In the genomic region with DNA sequence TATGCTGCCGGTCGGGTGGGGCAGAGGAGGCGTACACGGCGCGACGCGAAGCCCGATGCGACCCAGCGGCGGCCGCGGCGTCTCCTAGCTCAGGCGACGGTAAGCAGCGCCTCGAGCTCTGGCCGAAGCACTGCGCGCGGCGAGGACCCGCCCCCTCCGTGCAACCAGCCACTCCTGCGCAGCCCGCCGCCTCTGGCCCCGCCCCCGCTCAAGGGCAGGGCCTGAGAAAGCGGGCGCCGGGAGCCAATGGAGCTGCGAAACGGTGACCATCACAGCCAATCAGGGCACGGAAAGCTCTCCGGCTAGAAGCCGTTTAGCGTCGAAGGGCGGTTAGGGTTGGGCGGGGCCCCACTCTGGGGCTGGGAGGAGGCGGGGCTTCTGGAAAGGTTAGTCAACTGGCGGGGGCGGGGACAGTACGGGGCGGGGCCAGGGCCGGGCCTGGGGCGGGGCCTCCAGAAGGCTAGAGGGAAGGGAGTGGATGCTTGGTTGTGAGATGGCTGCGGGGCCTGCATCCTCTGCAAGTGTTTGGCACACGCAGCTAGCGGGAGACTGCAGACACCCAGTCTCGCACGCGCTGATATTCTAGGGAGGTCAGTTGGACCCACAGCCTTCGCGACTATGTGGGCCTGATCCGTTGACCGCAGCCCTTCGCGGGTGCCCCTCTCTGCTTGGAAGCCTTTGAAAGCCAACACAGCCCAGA, we compare ENCODE assay signal across 8 mouse cellular contexts. TPM values are rescaled to one million over a fixed set of nuclear protein-coding genes. Genes with fewer than 3 reads are reported as not detected.
A peak's percentile ranks its signal among the peaks of the same experiment; 100 is the strongest.
DNase-seq lines count a peak whose midpoint lies in the region.

A gene (minus strand): TSS at position 98 of the 700 bp plus-strand sequence.

- peaks cover 13% of the 10 kb centered on the region for H3K4me1 ChIP-seq in megakaryocyte, embryonic 14.5 days

- H3K36me3 ChIP-seq in megakaryocyte, embryonic 14.5 days (replicated peaks; ENCODE audit: low read length) = no peaks in the 10 kb centered on the region

- peaks cover 52% of the 10 kb centered on the region for H3K27me3 ChIP-seq in megakaryocyte, embryonic 14.5 days (replicated peaks)

- H3K4me3 ChIP-seq in megakaryocyte, embryonic 14.5 days (replicated peaks) = peak within 1 kb of the TSS; percentile 91

- intact Hi-C loops in gastrocnemius, postnatal 14 days (cut with DNase I; ENCODE audit: low total_unique reads) = no loop called here

- peak; percentile 98 for DNase-seq in adrenal gland, adult 2 months
- DNase-seq in embryo, embryonic 11 days = peak; percentile 99
- DNase-seq in gastrocnemius, postnatal 14 days = peak; percentile 98
- peak; percentile 95 for DNase-seq in induced T-regulatory cell, adult 2 months (ENCODE audit: low read depth)
- peak; percentile 82 to 99 for DNase-seq in left cerebral cortex, adult 8-10 months (ENCODE audit: low spot score in 2 of 2)
- peak; percentile 96 to 97 for DNase-seq in right cerebral cortex, adult 2 months (ENCODE audit: low spot score in 2 of 2)
- DNase-seq in urinary bladder, postnatal 10 days (ENCODE audit: low spot score) = peak; percentile 79

- H3K9me3 ChIP-seq in megakaryocyte, embryonic 14.5 days = no peaks in the 10 kb centered on the region

RNA-seq across cellular contexts. Expression of the gene that starts here (rescaled TPM):
- 10 to 100 TPM; 30.2 to 40.3 TPM for total RNA-seq in adrenal gland, adult 2 months (2021)
- polyA plus RNA-seq in adrenal gland, adult 2 months (2012; rRNA removed) = 22.9 and 25.6 TPM in 2 replicates
- 1 to 10 TPM; 3.7 to 5.1 TPM for total RNA-seq in gastrocnemius, postnatal 14 days (2021)
- total RNA-seq in left cerebral cortex, adult 8-10 months (2022) = 10 to 100 TPM; 62.1 to 75.2 (median 68.7) TPM
- polyA plus RNA-seq in megakaryocyte, embryonic 14.5 days (2012; ENCODE audit: insufficient read depth, low replicate concordance) = 1.3 and 2.0 TPM in 2 replicates

Comparison
In these comparisons a context has a peak if more than half of its experiments do, and no peak if none do; other contexts are left out.
1. Peak in every context shown above with its lines: DNase-seq and H3K4me3 ChIP-seq.
2. RNA of the gene that starts here (total RNA-seq): 62.1 to 75.2 TPM in left cerebral cortex, adult 8-10 months and 30.2 to 40.3 TPM in adrenal gland, adult 2 months; 3.7 to 5.1 TPM in gastrocnemius, postnatal 14 days; every median in the first group is over 4 times any median in the second.